Mouse (Mus musculus): ENCODE results near the gene Dph3. TPM values are rescaled to one million over a fixed set of nuclear protein-coding genes. Genes with fewer than 3 reads are reported as not detected.
"Not testable (repeated sequence)": the region's sequence is repeated elsewhere in the genome, so short reads cannot be mapped to it uniquely, and the experiment has no call there.

The Dph3 gene
- total and polyA plus RNA-seq, 2 experiments from 2014 or later = 45.3 to 78.2 TPM

GRCm38 (mm10) chr14:32096740-32097139, 11.2 kb upstream of the Dph3 start:
- Histone ChIP-seq H3K4me2 (ENCODE audit: low read depth, low read length) (no peak overlapping the region), H3K36me3 (ENCODE audit: insufficient read depth, low read length) (peaks cover 68% of the 10 kb centered on the region), H3K9me3 (ENCODE audit: low read length) (no peaks in the 10 kb centered on the region), H3K4me1 (ENCODE audit: insufficient read depth, low read length) (no peaks in the 10 kb centered on the region), H3K9ac (replicated peaks; ENCODE audit: low read length) (no peak overlapping the region), H3K27me3 (ENCODE audit: insufficient read depth, low read length) (no peaks in the 10 kb centered on the region), H3K4me3 (ENCODE audit: low read length) (no peak overlapping the region), H3K27ac (no peak overlapping the region)
- ATAC-seq (no peak), DNase-seq (ENCODE audit: low spot score) (no peak)
- WGBS = 92% methylated on average over 5 of the region's 5 CpGs
- no peak for TF ChIP-seq CTCF (IDR thresholded peaks at IDR 0.05; ENCODE audit: low read depth)

- Histone ChIP-seq H3K4me1 (ENCODE audit: insufficient read depth, low read length) (no peaks in the 10 kb centered on the region), H3K9ac (replicated peaks; ENCODE audit: low read length) (no peak overlapping the region), H3K27ac (no peak overlapping the region), H3K4me3 (ENCODE audit: low read length) (no peak overlapping the region), H3K9me3 (ENCODE audit: low read length) (no peaks in the 10 kb centered on the region), H3K36me3 (ENCODE audit: insufficient read depth, low read length) (peaks cover 66% of the 10 kb centered on the region), H3K4me2 (ENCODE audit: low read depth, low read length) (no peak overlapping the region), H3K27me3 (ENCODE audit: insufficient read depth, low read length) (no peaks in the 10 kb centered on the region)
- DNase-seq (ENCODE audit: low spot score) = no peak
- no peak for TF ChIP-seq CTCF (IDR thresholded peaks at IDR 0.05; ENCODE audit: low read depth)
- no peak for ATAC-seq
- 88% methylated on average over 5 of the region's 5 CpGs for WGBS
Measured at GRCm38 (mm10) chr14:32095646-32096045, 10.1 kb upstream of the Dph3 start.

- WGBS = 91% methylated on average over 11 of the region's 11 CpGs
- no peak for ATAC-seq
- Histone ChIP-seq H3K4me1 (ENCODE audit: insufficient read depth, low read length) (no peaks in the 10 kb centered on the region), H3K4me2 (ENCODE audit: low read depth, low read length) (no peak overlapping the region), H3K9me3 (ENCODE audit: low read length) (no peaks in the 10 kb centered on the region), H3K27ac (no peak overlapping the region), H3K9ac (replicated peaks; ENCODE audit: low read length) (no peak overlapping the region), H3K4me3 (ENCODE audit: low read length) (no peak overlapping the region), H3K36me3 (ENCODE audit: insufficient read depth, low read length) (peaks cover 46% of the 10 kb centered on the region), H3K27me3 (ENCODE audit: insufficient read depth, low read length) (no peaks in the 10 kb centered on the region)
- no peak for TF ChIP-seq CTCF (IDR thresholded peaks at IDR 0.05; ENCODE audit: low read depth)
- DNase-seq (ENCODE audit: low spot score) = no peak
Measured at GRCm38 (mm10) chr14:32093500-32094117, 8.1 kb upstream of the Dph3 start.

DNA sequence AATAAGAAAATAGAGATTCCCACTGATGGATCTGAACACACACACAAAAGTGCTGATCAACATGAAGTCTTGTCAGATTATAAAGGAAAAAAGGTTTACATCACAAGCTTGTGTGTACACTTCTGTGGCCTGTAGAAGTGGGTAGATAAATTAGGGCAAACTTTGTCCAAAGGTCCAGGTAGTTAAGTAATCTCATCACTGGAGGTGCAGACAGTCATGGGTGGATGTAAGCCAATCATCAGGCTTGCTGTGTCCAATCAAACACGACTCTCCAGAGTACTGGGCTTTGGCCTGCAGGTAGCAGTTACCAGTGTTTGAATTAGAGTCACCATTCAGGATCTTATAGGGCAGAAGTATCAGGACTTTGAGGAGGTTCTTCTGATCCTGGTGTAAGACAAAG, 7.5 kb upstream of the Dph3 start:
- Histone ChIP-seq H3K9me3 (ENCODE audit: low read length) (no peaks in the 10 kb centered on the region), H3K27me3 (ENCODE audit: insufficient read depth, low read length) (no peaks in the 10 kb centered on the region), H3K4me3 (ENCODE audit: low read length) (no peak overlapping the region), H3K4me1 (ENCODE audit: insufficient read depth, low read length) (no peaks in the 10 kb centered on the region), H3K27ac (no peak overlapping the region), H3K9ac (replicated peaks; ENCODE audit: low read length) (no peak overlapping the region), H3K36me3 (ENCODE audit: insufficient read depth, low read length) (peaks cover 40% of the 10 kb centered on the region), H3K4me2 (ENCODE audit: low read depth, low read length) (no peak overlapping the region)
- DNase-seq (ENCODE audit: low spot score) (no peak), ATAC-seq (no peak)
- TF ChIP-seq CTCF (IDR thresholded peaks at IDR 0.05; ENCODE audit: low read depth) = no peak
- WGBS = 67% methylated on average over 1 of the region's 1 CpGs

DNA sequence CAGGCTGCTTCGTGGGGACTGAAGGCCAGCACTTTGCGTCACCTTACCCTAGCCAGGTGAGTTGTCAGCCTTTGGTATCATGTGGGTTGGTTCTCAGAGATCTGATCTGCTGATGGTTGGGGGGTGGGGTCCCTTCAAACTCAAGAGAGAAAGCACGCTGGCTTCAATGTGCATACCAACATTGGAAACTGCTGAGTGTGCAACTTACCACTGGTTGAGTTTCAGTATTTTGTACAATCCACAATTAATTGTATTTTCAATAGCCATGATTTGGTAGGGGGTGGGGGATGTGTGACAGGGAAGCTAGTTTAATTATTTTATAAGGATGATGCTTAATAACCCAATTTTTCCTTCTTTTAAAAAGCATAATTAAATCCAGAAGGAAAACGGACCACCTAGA, 6.2 kb upstream of the Dph3 start:
- DNase-seq (ENCODE audit: low spot score) = no peak
- Histone ChIP-seq H3K36me3 (ENCODE audit: insufficient read depth, low read length) (peaks cover 27% of the 10 kb centered on the region; the same call in 1 of the 2 replicates), H3K4me1 (ENCODE audit: insufficient read depth, low read length) (0 out of 2 replicates have a peak, but pooled peaks cover 3% of the 10 kb centered on the region)

DNA sequence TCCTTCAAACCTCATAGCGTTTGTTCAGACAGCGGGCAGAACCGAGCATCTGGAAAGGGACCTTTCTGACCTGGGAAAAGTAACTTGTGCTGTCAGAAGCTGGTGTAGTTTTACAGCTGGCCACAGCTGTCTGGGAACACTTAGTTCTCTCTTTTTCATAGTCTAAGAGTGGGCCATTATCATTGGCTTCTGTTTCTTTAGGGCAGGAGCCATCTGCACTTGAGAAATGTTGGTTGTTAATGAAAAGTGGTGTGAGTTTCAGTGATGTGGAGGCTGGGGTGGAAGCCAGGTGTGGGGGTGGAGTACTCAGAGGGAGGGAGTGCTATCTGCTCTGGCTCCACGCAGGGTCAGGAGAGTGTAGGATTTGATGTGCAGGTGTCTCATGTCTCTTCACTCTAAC, 5.6 kb upstream of the Dph3 start:
- WGBS = 86% methylated on average over 4 of the region's 4 CpGs
- Histone ChIP-seq H3K36me3 (ENCODE audit: insufficient read depth, low read length) (peaks cover 24% of the 10 kb centered on the region; the same call in 1 of the 2 replicates), H3K4me1 (ENCODE audit: insufficient read depth, low read length) (0 out of 2 replicates have a peak, but pooled peaks cover 4% of the 10 kb centered on the region), H3K27me3 (ENCODE audit: insufficient read depth, low read length) (no peaks in the 10 kb centered on the region), H3K9ac (replicated peaks; ENCODE audit: low read length) (no peak overlapping the region), H3K27ac (no peak overlapping the region), H3K4me3 (ENCODE audit: low read length) (no peak overlapping the region), H3K9me3 (ENCODE audit: low read length) (no peaks in the 10 kb centered on the region), H3K4me2 (ENCODE audit: low read depth, low read length) (no peak overlapping the region)
- no peak for TF ChIP-seq CTCF (IDR thresholded peaks at IDR 0.05; ENCODE audit: low read depth)
- DNase-seq (ENCODE audit: low spot score) (no peak), ATAC-seq (no peak)

More for the DNA sequence above, 6.2 kb upstream of the Dph3 start:
- Histone ChIP-seq H3K4me3 (ENCODE audit: low read length) (no peak overlapping the region), H3K27ac (no peak overlapping the region), H3K9ac (replicated peaks; ENCODE audit: low read length) (no peak overlapping the region), H3K9me3 (ENCODE audit: low read length) (no peaks in the 10 kb centered on the region), H3K4me2 (ENCODE audit: low read depth, low read length) (no peak overlapping the region), H3K27me3 (ENCODE audit: insufficient read depth, low read length) (no peaks in the 10 kb centered on the region)
- WGBS = 90% methylated on average over 4 of the region's 4 CpGs
- ATAC-seq = no peak
- no peak for TF ChIP-seq CTCF (IDR thresholded peaks at IDR 0.05; ENCODE audit: low read depth)

GRCm38 (mm10) chr14:32087584-32088248, 2.2 kb upstream of the Dph3 start:
- 89% methylated on average over 7 of the region's 7 CpGs for WGBS
- H3K4me2 ChIP-seq (ENCODE audit: low read depth, low read length); ATAC-seq: not testable (repeated sequence)

More at GRCm38 (mm10) chr14:32087584-32088248, 2.2 kb upstream of the Dph3 start:
- not testable (repeated sequence) for DNase-seq (ENCODE audit: low spot score); H3K27ac ChIP-seq; H3K4me3 ChIP-seq (ENCODE audit: low read length); H3K27me3 ChIP-seq (ENCODE audit: insufficient read depth, low read length); H3K9me3 ChIP-seq (ENCODE audit: low read length); H3K4me1 ChIP-seq (ENCODE audit: insufficient read depth, low read length); H3K9ac ChIP-seq (replicated peaks; ENCODE audit: low read length)
- H3K36me3 ChIP-seq (ENCODE audit: insufficient read depth, low read length) = peaks cover 11% of the 10 kb centered on the region; the same call in 1 of the 2 replicates

All from hindbrain, postnatal 0 days (tissue).